Mouse (Mus musculus): ENCODE data around the gene Clec4g. TPM values are rescaled to one million over a fixed set of nuclear protein-coding genes. Genes with fewer than 3 reads are reported as not detected.
A peak's percentile ranks its signal among the peaks of the same experiment; 100 is the strongest.

Gene Clec4g
- polyA plus RNA-seq, 1 experiment from 2014 or later, result not detected

DNA sequence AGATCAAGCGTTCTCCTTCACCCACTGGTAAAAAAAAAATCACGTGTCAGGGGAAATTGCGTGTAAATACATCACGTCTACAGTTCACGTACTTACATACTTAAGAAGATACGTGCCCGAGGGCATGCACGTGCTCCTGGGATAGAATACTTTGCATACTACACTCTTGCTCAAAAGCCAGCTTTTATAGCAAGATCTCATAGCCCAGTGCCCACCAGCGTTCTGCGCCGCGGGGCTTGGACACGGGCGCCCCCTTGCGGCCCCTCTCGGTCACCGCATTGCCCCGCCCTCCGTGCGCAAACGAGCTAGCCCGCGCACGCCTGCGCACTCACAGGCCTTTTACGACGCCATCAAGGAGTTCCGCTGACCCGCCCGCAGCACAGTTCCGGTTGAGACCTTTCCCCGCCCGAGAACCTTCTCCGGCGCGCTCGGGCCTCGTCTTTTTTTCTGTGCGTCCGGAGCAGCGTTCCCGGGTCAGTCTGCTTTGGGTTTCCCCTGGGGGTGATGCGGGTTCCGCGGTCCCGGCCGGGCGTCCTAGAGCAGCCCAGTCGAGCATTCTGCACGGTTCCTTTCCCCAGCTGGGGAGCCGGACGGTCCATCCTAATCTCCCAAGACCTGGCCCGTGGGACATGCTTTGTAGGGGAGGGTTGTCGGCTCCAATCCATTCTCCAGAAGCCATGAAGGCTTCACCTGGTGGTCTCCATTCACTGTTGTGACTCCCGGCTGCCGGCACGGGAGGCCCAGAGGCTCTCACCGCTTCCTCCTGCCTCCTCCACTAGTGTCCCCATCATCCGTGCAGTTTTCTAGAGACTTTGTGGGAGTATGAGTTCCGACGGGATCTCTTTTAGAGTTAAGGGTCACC lies 44.1 kb downstream of the Clec4g start, which contains the start of gene Trappc5:
Gene Trappc5 (plus strand): TSS at position 169 of the 862 bp plus-strand sequence.
- Histone ChIP-seq H3K4me1 (peaks cover 22% of the 10 kb centered on the region), H3K27me3 (no peaks in the 10 kb centered on the region), H3K27ac (peak within 1 kb of the TSS; percentile 87), H3K4me2 (replicated peaks) (peak within 1 kb of the TSS; percentile 91), H3K9me3 (no peaks in the 10 kb centered on the region), H3K9ac (peak within 1 kb of the TSS; percentile 96), H3K4me3 (peak within 1 kb of the TSS; percentile 93), H3K36me3 (peaks cover 29% of the 10 kb centered on the region)
- under 1% methylated on average over 61 of the region's 61 CpGs for WGBS
- peak; percentile 88 for ATAC-seq (ENCODE audit: low FRiP score, low read depth)

DNA sequence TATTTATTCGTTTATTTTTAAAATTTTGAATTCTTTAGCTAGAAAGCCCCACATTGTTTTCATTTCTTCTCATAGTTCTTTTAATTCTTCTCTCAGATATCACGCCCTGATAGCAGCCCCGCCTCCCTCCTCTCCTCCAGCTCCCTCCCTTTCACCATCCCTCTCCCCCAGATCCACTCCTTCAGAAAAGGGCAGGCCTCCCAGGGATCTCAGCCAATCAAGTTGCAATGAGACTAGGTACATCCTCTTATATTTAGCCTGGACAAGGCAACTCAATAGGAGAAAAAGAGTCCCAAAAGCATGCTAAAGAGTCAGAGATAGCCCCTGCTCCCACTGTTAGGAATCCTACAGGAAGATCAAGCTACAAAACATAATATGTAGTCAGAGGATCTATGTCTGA lies 45.8 kb downstream of the Clec4g start:
- Histone ChIP-seq H3K4me1 (peaks cover 22% of the 10 kb centered on the region), H3K36me3 (peaks cover 12% of the 10 kb centered on the region), H3K9me3 (no peaks in the 10 kb centered on the region), H3K27me3 (no peaks in the 10 kb centered on the region), H3K9ac (no peak overlapping the region), H3K27ac (no peak overlapping the region), H3K4me2 (replicated peaks) (no peak overlapping the region), H3K4me3 (no peak overlapping the region)
- no peak for ATAC-seq (ENCODE audit: low FRiP score, low read depth)
- WGBS, result 49% methylated on average over 3 of the region's 3 CpGs

DNA sequence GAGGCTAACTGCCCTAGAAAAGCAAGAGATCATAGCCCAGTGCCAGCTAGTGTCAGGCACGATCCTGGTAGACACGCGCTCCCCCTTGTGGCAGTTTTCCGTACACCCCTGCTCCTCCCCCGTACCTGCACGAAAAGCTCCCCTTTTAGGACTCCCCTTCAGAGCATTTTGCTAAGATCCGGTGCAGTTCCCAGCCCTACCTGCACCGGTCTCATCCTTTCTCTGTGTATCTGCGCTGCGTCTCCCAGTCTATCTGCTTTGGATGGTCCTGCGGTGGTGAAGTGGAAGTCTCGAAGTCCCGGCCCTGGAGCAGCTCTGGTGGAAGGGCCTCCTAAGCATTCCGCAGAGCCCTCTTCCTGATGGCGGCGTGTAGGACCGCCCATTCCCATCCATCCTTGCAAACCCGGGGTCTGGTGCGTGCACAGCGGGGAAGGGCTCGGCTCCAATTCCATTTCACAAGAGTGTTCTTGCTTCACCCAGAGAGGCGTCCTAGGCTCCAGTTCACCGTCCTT lies 48.4 kb downstream of the Clec4g start, which contains the start of gene Fcor:
Gene Fcor (minus strand): TSS at position 383 of the 512 bp plus-strand sequence.
- Histone ChIP-seq H3K4me1 (peaks cover 10% of the 10 kb centered on the region; the same call in 1 of the 2 replicates), H3K9ac (peak within 1 kb of the TSS; percentile 74), H3K9me3 (no peaks in the 10 kb centered on the region), H3K4me3 (peak within 1 kb of the TSS; percentile 59), H3K36me3 (no peaks in the 10 kb centered on the region), H3K27me3 (no peaks in the 10 kb centered on the region), H3K27ac (peak within 1 kb of the TSS; percentile 65), H3K4me2 (replicated peaks) (peak within 1 kb of the TSS; percentile 65)
- ATAC-seq (ENCODE audit: low FRiP score, low read depth), result peak; percentile 84
- under 1% methylated on average over 23 of the region's 23 CpGs for WGBS

- H3K36me3 ChIP-seq, result no peaks in the 10 kb centered on the region
- H3K4me1 ChIP-seq, result peaks cover 6% of the 10 kb centered on the region; the same call in 1 of the 2 replicates
- no peak overlapping the region for H3K9ac ChIP-seq
- no peaks in the 10 kb centered on the region for H3K9me3 ChIP-seq
- H3K27me3 ChIP-seq, result no peaks in the 10 kb centered on the region
- no peak overlapping the region for H3K4me2 ChIP-seq (replicated peaks)
- H3K27ac ChIP-seq, result no peak overlapping the region
- no peak overlapping the region for H3K4me3 ChIP-seq
- 80% methylated on average over 2 of the region's 2 CpGs for WGBS
- no peak for ATAC-seq (ENCODE audit: low FRiP score, low read depth)
Measured at GRCm38 (mm10) chr8:3670388-3670787, 50.1 kb downstream of the Clec4g start.

- Histone ChIP-seq H3K36me3 (no peaks in the 10 kb centered on the region), H3K9me3 (no peaks in the 10 kb centered on the region), H3K27me3 (no peaks in the 10 kb centered on the region), H3K9ac (no peak within 1 kb of the TSS), H3K4me3 (no peak within 1 kb of the TSS), H3K4me2 (replicated peaks) (no peak within 1 kb of the TSS), H3K4me1 (no peaks in the 10 kb centered on the region), H3K27ac (no peak within 1 kb of the TSS)
- 77% methylated on average over 6 of the region's 6 CpGs for WGBS
- ATAC-seq (ENCODE audit: low FRiP score, low read depth), result no peak
Measured at GRCm38 (mm10) chr8:3665507-3665906, 54.9 kb downstream of the Clec4g start, which contains the start of gene Mcemp1. Gene Mcemp1 (plus strand): TSS chr8:3665754.

DNA sequence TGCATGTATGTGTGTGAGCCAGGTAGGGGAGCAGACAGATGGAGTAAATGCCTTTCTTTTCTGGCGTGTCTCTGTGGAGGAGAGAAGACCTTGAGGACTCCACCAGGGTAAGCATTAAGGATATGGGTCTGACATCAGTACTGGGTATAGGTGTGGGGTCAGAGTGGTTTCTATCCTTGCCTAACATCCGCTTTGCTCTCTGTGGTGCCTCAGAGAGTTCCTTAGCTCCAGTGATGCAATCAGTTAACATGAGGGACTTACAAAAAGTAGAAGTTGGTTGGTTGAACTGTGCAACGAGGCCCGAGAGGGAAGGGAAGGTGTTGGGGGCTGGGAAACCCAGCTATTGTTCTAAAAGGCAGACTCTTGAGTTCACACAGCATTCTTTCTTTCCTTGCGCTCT lies 56.0 kb downstream of the Clec4g start:
- Histone ChIP-seq H3K4me2 (replicated peaks) (no peak overlapping the region), H3K4me3 (no peak overlapping the region), H3K4me1 (no peaks in the 10 kb centered on the region), H3K9me3 (no peaks in the 10 kb centered on the region), H3K9ac (no peak overlapping the region), H3K27me3 (no peaks in the 10 kb centered on the region), H3K36me3 (no peaks in the 10 kb centered on the region), H3K27ac (no peak overlapping the region)
- ATAC-seq (ENCODE audit: low FRiP score, low read depth), result no peak
- WGBS, result 61% methylated on average over 5 of the region's 5 CpGs

DNA sequence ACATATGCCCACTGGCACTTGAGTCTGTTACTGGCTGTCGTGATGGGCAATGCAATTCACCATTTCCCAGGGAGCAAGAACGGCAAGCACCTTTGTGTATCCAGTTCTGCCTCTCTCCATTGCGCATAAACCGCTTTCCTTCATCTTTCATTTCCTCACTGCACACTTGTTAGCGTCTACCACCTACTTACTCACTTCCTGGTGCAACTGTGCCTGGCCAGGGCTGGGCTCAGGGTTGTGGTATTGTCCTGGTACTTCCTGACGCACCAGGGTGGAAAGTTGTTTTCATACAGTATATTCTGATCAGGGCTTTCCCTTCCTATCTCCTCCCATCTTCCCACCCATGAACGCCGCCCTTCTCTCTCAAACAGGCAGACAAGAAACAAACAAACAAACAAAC lies 59.6 kb downstream of the Clec4g start:
- Histone ChIP-seq H3K9ac (no peak overlapping the region), H3K36me3 (no peaks in the 10 kb centered on the region), H3K4me2 (replicated peaks) (no peak overlapping the region), H3K4me1 (no peaks in the 10 kb centered on the region), H3K27ac (no peak overlapping the region), H3K27me3 (0 out of 2 replicates have a peak, but pooled peaks cover 4% of the 10 kb centered on the region), H3K9me3 (no peaks in the 10 kb centered on the region), H3K4me3 (no peak overlapping the region)
- no peak for ATAC-seq (ENCODE audit: low FRiP score, low read depth)
- WGBS, result 76% methylated on average over 8 of the region's 8 CpGs

Other genes starting within 250 kb of the Clec4g start
- not detected in 2 replicates for gene Tex45, start 249.8 kb downstream of the Clec4g start, polyA plus RNA-seq (2015; fragmentation: Nextera tagmentation; extraction: Ambion mirVana)
- gene Zfp358, start 227.5 kb downstream of the Clec4g start, polyA plus RNA-seq (2015; fragmentation: Nextera tagmentation; extraction: Ambion mirVana), result 57.0 and 57.8 TPM in 2 replicates
- gene Mcoln1, start 220.2 kb downstream of the Clec4g start, polyA plus RNA-seq (2015; fragmentation: Nextera tagmentation; extraction: Ambion mirVana), result 54.3 and 54.7 TPM in 2 replicates
- gene Pnpla6, start 205.3 kb downstream of the Clec4g start, polyA plus RNA-seq (2015; fragmentation: Nextera tagmentation; extraction: Ambion mirVana), result 23.5 and 25.4 TPM in 2 replicates
- gene C330021F23Rik, start 152.7 kb downstream of the Clec4g start, polyA plus RNA-seq (2015; fragmentation: Nextera tagmentation; extraction: Ambion mirVana), result 0.65 and 0.79 TPM in 2 replicates
- gene Camsap3, start 133.4 kb downstream of the Clec4g start, polyA plus RNA-seq (2015; fragmentation: Nextera tagmentation; extraction: Ambion mirVana), result 6.6 and 7.2 TPM in 2 replicates
- gene Xab2, start 99.3 kb downstream of the Clec4g start, polyA plus RNA-seq (2015; fragmentation: Nextera tagmentation; extraction: Ambion mirVana), result 60.9 and 61.1 TPM in 2 replicates
- 97.7 and 99.1 TPM in 2 replicates for gene Pet100, start 99.1 kb downstream of the Clec4g start, polyA plus RNA-seq (2015; fragmentation: Nextera tagmentation; extraction: Ambion mirVana)
- gene Pcp2, start 95.1 kb downstream of the Clec4g start, polyA plus RNA-seq (2015; fragmentation: Nextera tagmentation; extraction: Ambion mirVana), result 0.33 TPM in 1 of 2 replicates, not detected in the other
- gene Stxbp2, start 89.7 kb downstream of the Clec4g start, polyA plus RNA-seq (2015; fragmentation: Nextera tagmentation; extraction: Ambion mirVana), result 27.1 TPM in 2 replicates
- gene Retn, start 64.9 kb downstream of the Clec4g start, polyA plus RNA-seq (2015; fragmentation: Nextera tagmentation; extraction: Ambion mirVana), result 0.17 TPM in 1 of 2 replicates, not detected in the other
- 0.17 TPM in 1 of 2 replicates, not detected in the other for gene Mcemp1, start 54.9 kb downstream of the Clec4g start, polyA plus RNA-seq (2015; fragmentation: Nextera tagmentation; extraction: Ambion mirVana)
- gene Fcor, start 48.3 kb downstream of the Clec4g start, polyA plus RNA-seq (2015; fragmentation: Nextera tagmentation; extraction: Ambion mirVana), result 16.4 TPM in 2 replicates
- gene Trappc5, start 44.4 kb downstream of the Clec4g start, polyA plus RNA-seq (2015; fragmentation: Nextera tagmentation; extraction: Ambion mirVana), result 41.5 and 43.1 TPM in 2 replicates
- gene Fcer2a, start 26.5 kb downstream of the Clec4g start, polyA plus RNA-seq (2015; fragmentation: Nextera tagmentation; extraction: Ambion mirVana), result 0.43 and 0.56 TPM in 2 replicates
- 0.23 and 0.47 TPM in 2 replicates for gene Cd209a, start 28.3 kb upstream of the Clec4g start, polyA plus RNA-seq (2015; fragmentation: Nextera tagmentation; extraction: Ambion mirVana)
- not detected in 2 replicates for gene Cd209e, start 133.7 kb upstream of the Clec4g start, polyA plus RNA-seq (2015; fragmentation: Nextera tagmentation; extraction: Ambion mirVana)
- gene Cd209d, start 157.9 kb upstream of the Clec4g start, polyA plus RNA-seq (2015; fragmentation: Nextera tagmentation; extraction: Ambion mirVana), result not detected in 2 replicates
- gene Cd209b, start 206.2 kb upstream of the Clec4g start, polyA plus RNA-seq (2015; fragmentation: Nextera tagmentation; extraction: Ambion mirVana), result not detected in 2 replicates
- 0.43 and 0.47 TPM in 2 replicates for gene Cd209c, start 234.1 kb upstream of the Clec4g start, polyA plus RNA-seq (2015; fragmentation: Nextera tagmentation; extraction: Ambion mirVana)